Mouse (Mus musculus) midbrain, embryonic 10.5 days (tissue): Measurements from ENCODE around the gene Nucb1. TPM values are rescaled to one million over a fixed set of nuclear protein-coding genes. Genes with fewer than 3 reads are reported as not detected.
"Not testable (repeated sequence)": the region's sequence is repeated elsewhere in the genome, so short reads cannot be mapped to it uniquely, and the experiment has no call there.

Experiments used
- DNase-seq: peaks from one replicate; pipeline ENCODE4 v3.0.0-alpha.2; 2017; ENCODE audit warnings: low spot score
- H3K27ac ChIP-seq: fragments of 300-500 bp; sonication (generic); replicated peaks from 2 replicates; pipeline ENCODE4 v1.5.1; 2016; ENCODE audit warnings: mild to moderate bottlenecking
- H3K27me3 ChIP-seq: fragments of 300-500 bp; sonication (generic); 2 replicates; pipeline ENCODE4 v1.6.1; 2016; ENCODE audit warnings: low read depth, mild to moderate bottlenecking; ENCODE audit not compliant: poor library complexity, severe bottlenecking
- H3K36me3 ChIP-seq: fragments of 300-500 bp; sonication (generic); 2 replicates; pipeline ENCODE4 v1.6.1; 2016; ENCODE audit warnings: mild to moderate bottlenecking, moderate library complexity
- H3K4me1 ChIP-seq: fragments of 300-500 bp; sonication (generic); 2 replicates; pipeline ENCODE4 v1.6.1; 2016
- H3K4me3 ChIP-seq: fragments of 300-500 bp; sonication (generic); 2 replicates; pipeline ENCODE4 v1.5.1; 2016; ENCODE audit warnings: mild to moderate bottlenecking, moderate library complexity
- H3K9me3 ChIP-seq: fragments of 300-500 bp; sonication (generic); replicated peaks from 2 replicates; pipeline ENCODE4 v1.6.1; 2016; ENCODE audit warnings: mild to moderate bottlenecking
- WGBS: fragments of 180-500 bp; shearing (Covaris S2); methylation state at CpG from one replicate; pipeline ENCODE4 v1.1.7; 2016; 5-methylcytosine and 5-hydroxymethylcytosine counted together
- polyA plus RNA-seq: library from polyadenylated mRNA; unstranded; fragments of >200 nt; fragmentation: Nextera tagmentation; extraction: Ambion mirVana; gene quantifications from 2 replicates; pipeline ENCODE4 v1.2.1, GENCODE M21; 2016

The Nucb1 gene
- polyA plus RNA-seq, 1 experiment from 2014 or later: 105 TPM

DNA sequence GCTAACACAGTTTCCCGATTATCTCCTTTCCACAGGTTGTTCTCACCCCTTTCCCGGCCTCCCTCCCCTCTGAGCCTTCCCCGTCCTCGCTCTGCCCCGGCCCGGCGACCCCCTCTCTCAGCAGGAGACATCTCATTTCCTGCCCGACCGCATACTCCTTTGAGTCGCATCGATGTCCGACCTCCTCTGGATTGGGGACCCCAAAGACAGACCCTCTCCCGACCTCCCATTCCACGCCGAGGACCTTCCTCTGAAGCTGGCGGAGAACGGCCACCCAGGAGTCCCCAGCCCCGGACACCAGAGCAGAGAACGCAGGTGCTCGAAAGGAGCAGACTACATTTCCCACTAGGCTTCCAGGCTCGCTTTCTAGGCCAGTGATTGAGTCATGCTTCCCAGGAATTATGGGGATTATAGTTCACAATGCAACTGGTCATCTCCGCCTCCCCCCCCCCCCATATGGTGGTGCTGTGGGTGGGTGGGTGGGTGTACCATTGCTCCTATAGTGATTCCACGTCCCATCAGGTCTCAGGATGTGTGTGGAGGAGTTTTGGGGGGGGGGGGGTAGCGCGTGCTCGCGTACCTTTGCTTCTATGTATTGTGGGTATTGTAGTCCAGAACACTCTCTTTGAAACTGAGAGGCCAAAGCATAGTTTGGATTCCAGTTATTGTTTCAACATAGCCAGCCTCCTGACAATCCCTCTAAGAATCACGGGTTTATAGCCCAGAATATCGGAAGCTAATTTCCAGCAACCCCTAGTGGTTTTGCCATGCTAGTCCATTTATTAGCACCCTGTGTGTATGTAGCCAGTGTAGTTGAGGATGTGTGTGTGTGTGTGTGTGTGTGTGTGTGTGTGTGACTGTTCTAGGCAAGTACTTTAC lies 28.2 kb upstream of the Nucb1 start:
- 2% methylated on average over 29 of the region's 29 CpGs for WGBS
- peak; percentile 66 for DNase-seq
- peak overlapping the region; percentile 86 for H3K27ac ChIP-seq

DNA sequence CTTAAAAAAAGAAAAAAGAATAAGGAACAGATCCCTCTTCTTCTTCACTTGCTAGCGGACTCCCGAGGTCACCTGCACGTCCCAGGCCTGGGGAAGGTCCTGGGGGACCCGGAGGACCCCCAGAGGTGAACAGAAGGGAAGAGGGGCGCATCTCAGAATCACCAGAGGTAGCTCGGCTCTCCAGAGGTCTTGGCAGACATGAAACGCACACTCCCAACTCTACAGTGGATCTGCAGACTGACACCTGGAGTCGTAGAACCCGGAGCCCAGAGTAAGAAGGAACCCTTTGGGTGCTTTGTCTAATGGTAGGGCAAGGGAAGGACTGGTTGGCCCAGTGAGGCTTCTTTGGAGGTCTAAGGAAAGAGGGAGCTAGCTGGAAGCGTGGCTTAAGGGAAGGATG lies 27.4 kb upstream of the Nucb1 start:
- Histone ChIP-seq H3K9me3 (no peaks in the 10 kb centered on the region), H3K36me3 (no peaks in the 10 kb centered on the region), H3K4me1 (peaks cover 12% of the 10 kb centered on the region), H3K4me3 (peak overlapping the region; percentile 73), H3K27me3 (no peaks in the 10 kb centered on the region), H3K27ac (peak overlapping the region; percentile 86)
- 78% methylated on average over 10 of the region's 10 CpGs for WGBS
- no peak for DNase-seq

More for the DNA sequence above, 28.2 kb upstream of the Nucb1 start:
- H3K4me1 ChIP-seq: peaks cover 12% of the 10 kb centered on the region
- H3K36me3 ChIP-seq: no peaks in the 10 kb centered on the region
- H3K9me3 ChIP-seq: no peaks in the 10 kb centered on the region
- no peaks in the 10 kb centered on the region for H3K27me3 ChIP-seq
- peak overlapping the region; percentile 73 for H3K4me3 ChIP-seq

DNA sequence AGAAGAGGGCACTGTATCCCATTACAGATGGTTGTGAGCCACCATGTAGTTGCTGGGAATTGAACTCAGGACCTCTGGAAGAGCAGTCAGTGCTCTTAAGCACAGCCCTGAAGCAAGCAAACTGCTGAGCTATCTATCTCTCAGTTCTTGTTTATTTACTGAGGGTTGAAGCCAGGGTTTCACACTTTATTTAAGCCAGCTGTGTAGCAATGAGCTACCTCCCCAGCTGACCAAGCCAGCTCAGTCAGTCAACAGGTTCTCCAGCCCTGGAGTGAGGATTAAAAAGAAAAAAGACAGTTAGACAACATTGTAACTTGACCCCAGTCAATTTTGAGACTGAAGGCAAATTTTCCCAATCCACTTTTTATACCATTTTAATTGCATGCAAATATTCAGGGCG lies 25.5 kb upstream of the Nucb1 start:
- H3K27ac ChIP-seq: no peak overlapping the region
- no peaks in the 10 kb centered on the region for H3K9me3 ChIP-seq
- H3K36me3 ChIP-seq: no peaks in the 10 kb centered on the region
- H3K4me3 ChIP-seq: no peak overlapping the region
- WGBS: 76% methylated on average over 1 of the region's 1 CpGs
- H3K27me3 ChIP-seq: 0 out of 2 replicates have a peak, but pooled peaks cover 2% of the 10 kb centered on the region
- no peak for DNase-seq
- H3K4me1 ChIP-seq: peaks cover 10% of the 10 kb centered on the region

DNA sequence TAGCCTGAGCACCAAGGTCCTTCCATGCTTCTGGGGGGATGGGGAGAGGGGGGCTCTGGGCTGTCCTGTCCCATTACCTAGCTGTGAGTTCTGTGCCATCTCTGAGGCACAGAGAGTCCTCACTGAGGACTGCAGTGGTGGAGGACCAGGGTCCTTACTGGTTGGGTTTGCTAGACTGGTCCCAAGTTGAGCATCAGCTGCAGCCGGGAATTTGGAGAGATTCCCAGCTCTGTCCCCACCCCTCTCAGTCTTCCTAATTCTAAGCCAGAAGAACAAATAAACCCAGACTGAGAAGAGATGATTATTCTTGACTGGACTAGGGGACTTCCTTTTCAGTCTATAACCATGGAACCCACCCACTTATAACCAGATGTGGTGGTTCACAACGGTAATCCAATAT lies 20.4 kb upstream of the Nucb1 start:
- Histone ChIP-seq H3K4me1 (peaks cover 19% of the 10 kb centered on the region), H3K27ac (peak overlapping the region; percentile 28; the same call in 1 of the 2 replicates), H3K4me3 (no peak overlapping the region), H3K9me3 (no peaks in the 10 kb centered on the region), H3K27me3 (peaks cover 6% of the 10 kb centered on the region; the same call in 1 of the 2 replicates), H3K36me3 (no peaks in the 10 kb centered on the region)
- 84% methylated on average over 2 of the region's 2 CpGs for whole genome bisulfite sequencing
- no peak for DNase-seq

DNA sequence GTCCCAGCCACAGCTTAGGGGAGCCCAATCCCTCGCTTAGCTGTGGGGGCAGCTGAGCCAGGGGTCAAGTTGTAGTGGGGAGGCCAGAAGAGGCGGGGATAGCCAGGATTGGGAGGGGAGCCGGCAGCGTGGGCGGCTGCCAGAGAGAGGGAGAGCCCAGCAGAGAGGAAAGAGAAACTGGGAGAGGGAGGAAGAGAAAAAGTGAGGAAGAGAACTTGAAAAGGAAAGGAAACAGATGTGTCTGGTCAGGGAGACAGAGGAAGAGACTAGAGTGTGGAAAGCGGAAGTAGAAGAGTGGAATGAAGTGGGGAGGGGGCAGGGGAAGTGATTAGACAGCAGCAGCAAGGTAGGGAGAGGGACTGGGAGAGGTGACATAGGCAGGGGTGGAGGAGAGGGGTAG lies 19.3 kb upstream of the Nucb1 start:
- H3K27me3 ChIP-seq: peaks cover 6% of the 10 kb centered on the region; the same call in 1 of the 2 replicates
- no peaks in the 10 kb centered on the region for H3K9me3 ChIP-seq
- no peak for DNase-seq
- no peak overlapping the region for H3K27ac ChIP-seq
- 0 out of 2 replicates have a peak, but pooled peaks cover under 1% of the 10 kb centered on the region for H3K36me3 ChIP-seq
- peaks cover 31% of the 10 kb centered on the region for H3K4me1 ChIP-seq
- no peak overlapping the region for H3K4me3 ChIP-seq
- WGBS: 31% methylated on average over 6 of the region's 6 CpGs

DNA sequence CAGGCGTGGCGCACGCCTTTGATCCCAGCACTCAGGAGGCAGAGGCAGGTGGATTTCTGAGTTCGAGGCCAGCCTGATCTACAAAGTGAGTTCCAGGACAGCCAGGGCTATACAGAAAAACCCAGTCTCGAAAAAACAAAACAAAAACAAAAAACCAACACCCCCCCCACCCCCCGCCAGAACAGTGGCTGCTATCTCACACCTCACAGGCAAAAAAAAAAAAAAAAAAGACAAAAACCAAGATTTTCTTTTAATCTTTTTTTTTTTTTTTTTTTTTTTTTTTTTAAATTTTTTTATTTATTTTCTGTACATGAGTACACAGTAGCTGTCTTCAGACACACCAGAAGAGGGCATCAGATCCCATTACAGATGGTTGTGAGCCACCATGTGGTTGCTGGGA lies 17.0 kb upstream of the Nucb1 start:
- H3K27ac ChIP-seq, H3K27me3 ChIP-seq, DNase-seq, H3K4me3 ChIP-seq, H3K9me3 ChIP-seq: not testable (repeated sequence)
- H3K4me1 ChIP-seq: peaks cover 48% of the 10 kb centered on the region
- WGBS: 89% methylated on average over 6 of the region's 6 CpGs
- H3K36me3 ChIP-seq: peaks cover 11% of the 10 kb centered on the region

DNA sequence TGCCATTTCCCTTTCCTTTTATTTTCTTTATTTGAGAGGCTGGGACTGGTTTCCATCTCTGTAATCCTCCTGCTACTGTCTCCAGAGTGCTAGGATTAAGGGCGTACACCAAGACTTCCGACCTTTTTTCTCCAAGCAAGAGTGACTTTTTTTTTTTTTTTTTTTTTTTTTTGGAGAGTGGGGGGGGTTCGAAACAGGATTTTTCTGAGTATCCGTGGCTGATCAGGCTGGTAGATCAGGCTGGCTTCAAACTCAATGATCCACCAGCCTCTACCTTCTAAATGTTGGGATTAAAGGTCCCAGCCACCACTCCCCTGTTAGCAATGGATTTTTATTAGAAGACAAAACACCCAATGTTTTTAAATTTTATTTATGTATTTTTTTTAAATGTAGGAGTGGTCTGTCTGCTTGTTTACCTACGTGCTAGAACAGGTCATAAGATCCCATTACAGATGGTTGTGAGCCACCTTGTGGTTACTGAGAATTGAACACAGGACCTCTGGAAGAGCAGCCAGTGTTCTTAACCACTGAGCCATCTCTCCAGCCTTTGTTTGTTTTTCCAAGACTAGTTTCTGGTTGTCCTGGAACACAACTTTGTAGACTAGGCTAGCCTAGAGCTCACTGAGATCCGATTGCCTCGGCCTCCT lies 16.4 kb upstream of the Nucb1 start:
- DNase-seq: no peak
- peaks cover 6% of the 10 kb centered on the region; the same call in 1 of the 2 replicates for H3K27me3 ChIP-seq
- H3K4me3 ChIP-seq: peak overlapping the region; percentile 83
- peak overlapping the region; percentile 90 for H3K27ac ChIP-seq
- H3K36me3 ChIP-seq: peaks cover 11% of the 10 kb centered on the region
- peaks cover 50% of the 10 kb centered on the region for H3K4me1 ChIP-seq
- 25% methylated on average over 7 of the region's 7 CpGs for WGBS
- no peaks in the 10 kb centered on the region for H3K9me3 ChIP-seq

DNA sequence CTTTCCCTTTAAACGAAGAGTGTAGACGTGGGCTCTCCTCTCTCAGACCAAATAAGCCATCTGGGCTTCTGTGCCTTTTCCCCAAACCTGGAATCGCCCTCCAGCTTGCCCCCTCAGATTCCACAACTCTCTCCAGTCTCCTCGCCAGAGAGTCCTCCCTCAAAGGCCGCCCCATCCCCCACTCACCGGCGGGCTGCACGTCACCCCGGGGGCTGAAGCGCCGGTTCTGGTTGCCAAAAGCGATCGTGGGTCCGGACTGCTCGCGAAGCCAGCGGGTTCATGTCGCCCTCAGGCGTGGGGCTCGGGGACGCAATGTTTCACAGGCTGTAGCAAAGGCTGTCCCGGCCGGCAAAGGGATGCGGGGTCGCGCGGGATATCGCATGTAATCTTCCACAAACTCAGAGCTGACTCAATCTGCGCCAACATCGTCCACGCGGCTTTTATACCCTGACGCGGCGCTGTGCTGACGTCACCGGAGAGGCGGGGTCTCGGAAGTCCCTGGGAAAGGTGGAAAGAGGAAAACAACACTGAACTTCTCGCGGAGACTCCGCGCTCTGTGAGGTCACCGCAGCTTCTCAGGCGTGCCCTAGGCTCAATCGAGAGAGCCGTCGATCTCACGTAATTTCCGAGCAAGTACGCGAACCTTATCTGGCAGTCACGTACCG lies 15.7 kb upstream of the Nucb1 start, which contains the start of the genes Ppp1r15a and Plekha4:
Gene Ppp1r15a (minus strand): TSS at position 460 of the 665 bp plus-strand sequence.
Gene Plekha4 (plus strand): TSS at position 522 of the 665 bp plus-strand sequence.
- DNase-seq: peak; percentile 94
- H3K27me3 ChIP-seq: peaks cover 6% of the 10 kb centered on the region; the same call in 1 of the 2 replicates
- under 1% methylated on average over 54 of the region's 54 CpGs for WGBS
- H3K27ac ChIP-seq: peak within 1 kb of the TSS; percentile 90
- peaks cover 11% of the 10 kb centered on the region for H3K36me3 ChIP-seq
- H3K9me3 ChIP-seq: no peaks in the 10 kb centered on the region
- peak within 1 kb of the TSS; percentile 83 for H3K4me3 ChIP-seq
- peaks cover 53% of the 10 kb centered on the region for H3K4me1 ChIP-seq

DNA sequence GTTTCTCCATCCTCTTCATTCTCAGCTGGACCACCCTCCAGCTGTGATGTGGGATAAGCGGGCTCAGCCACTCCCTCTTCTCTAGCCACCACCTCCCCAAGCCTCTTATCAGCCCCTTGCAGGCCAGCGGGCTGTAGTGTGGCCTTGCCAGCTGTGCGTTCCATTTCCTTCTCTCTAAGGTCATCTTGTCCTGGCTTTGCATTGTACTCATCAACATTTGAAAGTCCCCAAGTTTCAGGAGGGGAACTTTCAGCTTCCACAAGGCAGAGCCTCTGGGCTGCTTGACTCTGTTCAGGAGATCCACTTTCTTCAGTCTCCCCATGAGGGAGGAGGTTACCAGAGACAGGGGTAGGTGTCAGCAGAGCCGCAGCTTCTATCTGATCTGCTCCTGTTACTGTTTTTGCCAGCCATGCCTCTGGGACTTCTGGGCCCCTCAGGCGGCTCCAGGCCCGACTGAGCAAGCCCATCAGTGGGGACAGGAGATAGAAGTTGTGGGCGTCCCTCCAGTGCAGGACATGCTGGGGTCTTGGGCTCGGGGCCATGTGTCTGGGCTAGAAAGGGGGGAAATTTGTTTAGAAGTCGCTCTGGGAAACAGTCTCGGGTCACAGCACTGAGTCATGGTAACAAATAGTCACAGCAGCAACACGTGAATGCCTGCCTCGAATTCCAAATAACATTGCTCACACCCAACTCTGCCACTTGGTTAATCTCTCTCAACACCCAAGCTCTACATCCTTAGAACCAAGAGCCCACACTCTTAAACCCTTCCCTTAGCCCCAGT lies 14.8 kb upstream of the Nucb1 start:
- no peaks in the 10 kb centered on the region; the same call in 1 of the 2 replicates for H3K27me3 ChIP-seq
- no peaks in the 10 kb centered on the region for H3K9me3 ChIP-seq
- H3K27ac ChIP-seq: peak overlapping the region; percentile 90
- WGBS: 32% methylated on average over 12 of the region's 12 CpGs
- DNase-seq: no peak
- peak overlapping the region; percentile 83 for H3K4me3 ChIP-seq
- peaks cover 11% of the 10 kb centered on the region for H3K36me3 ChIP-seq
- peaks cover 46% of the 10 kb centered on the region for H3K4me1 ChIP-seq

DNA sequence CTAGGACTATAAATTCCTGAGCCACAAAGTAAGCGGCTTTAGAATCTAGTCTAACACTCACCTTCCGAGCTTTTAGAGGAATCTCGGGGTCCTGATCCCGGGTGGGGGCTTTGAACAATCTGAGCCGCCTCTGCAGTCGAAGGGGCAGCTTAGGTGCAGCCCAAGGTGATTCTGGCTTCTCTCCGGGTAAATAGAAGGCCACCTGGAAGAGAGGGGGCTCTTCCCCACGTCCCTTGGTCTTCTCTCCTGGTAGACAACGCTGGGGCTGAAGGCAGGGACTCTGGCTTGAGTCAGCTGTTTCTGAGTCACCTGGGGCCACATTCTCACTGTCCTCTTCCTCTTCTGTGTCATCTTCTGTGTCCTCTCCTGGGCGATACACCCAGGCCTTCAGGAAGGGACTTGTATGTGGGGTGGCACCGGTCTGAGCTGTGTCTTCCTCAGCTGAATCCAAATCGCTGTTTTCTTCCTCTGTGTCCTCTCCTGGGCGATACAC lies 13.5 kb upstream of the Nucb1 start:
- Histone ChIP-seq H3K4me1 (peaks cover 35% of the 10 kb centered on the region), H3K36me3 (peaks cover 11% of the 10 kb centered on the region), H3K27ac (no peak overlapping the region), H3K4me3 (peak overlapping the region; percentile 29), H3K27me3 (no peaks in the 10 kb centered on the region), H3K9me3 (no peaks in the 10 kb centered on the region)
- WGBS: 87% methylated on average over 13 of the region's 13 CpGs
- DNase-seq: no peak

DNA sequence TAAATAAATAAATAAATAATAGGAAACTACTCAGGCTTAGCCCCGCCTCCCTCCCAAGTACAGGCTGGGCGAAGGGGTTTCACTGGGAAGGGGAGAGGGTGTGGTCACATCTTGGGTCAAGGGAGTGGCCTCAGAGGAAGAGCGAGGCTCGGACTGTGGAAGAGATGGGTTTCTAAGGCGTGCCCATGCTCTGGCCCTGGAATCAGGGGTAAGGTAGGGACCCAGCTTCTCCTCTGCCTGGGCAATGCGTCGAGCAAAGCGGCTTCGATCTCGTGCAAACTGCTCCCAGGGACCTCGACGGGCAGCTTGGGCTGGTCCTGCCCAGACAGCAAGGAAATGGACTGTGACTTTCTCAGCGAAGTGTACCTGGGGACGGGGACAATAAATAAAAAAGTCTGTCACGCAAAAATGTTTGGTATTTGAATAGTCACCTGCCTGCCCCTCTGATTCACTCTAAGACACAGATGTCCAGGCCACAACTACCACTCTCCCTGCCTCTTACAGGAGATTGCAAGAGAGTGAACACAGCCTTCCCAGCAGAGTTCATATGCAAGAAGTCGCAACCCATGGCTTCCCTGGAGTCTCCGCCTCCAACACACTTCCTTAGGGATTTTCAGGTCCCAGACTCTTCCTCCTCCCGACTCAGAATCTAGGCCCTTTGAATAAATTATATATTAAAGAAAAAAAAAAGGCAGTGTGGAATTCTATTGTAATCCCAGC lies 12.9 kb upstream of the Nucb1 start:
- WGBS: 75% methylated on average over 18 of the region's 18 CpGs
- peak overlapping the region; percentile 29 for H3K4me3 ChIP-seq

More for the DNA sequence above, 12.9 kb upstream of the Nucb1 start:
- Histone ChIP-seq H3K27ac (no peak overlapping the region), H3K9me3 (no peaks in the 10 kb centered on the region), H3K27me3 (no peaks in the 10 kb centered on the region), H3K4me1 (peaks cover 35% of the 10 kb centered on the region), H3K36me3 (peaks cover 11% of the 10 kb centered on the region)
- DNase-seq: no peak
